Mouse (Mus musculus) neural tube, embryonic 13.5 days (tissue): ENCODE results near the gene Nmnat2. TPM values are rescaled to one million over a fixed set of nuclear protein-coding genes. Genes with fewer than 3 reads are reported as not detected.

ENCODE experiments used
- ATAC-seq: fragments of 200-750 bp; cut with Nextera tagmentation; 2 replicates; pipeline ENCODE4 v1.8.0; 2017; ENCODE audit warnings: low read depth, mild to moderate bottlenecking, moderate TSS enrichment, moderate library complexity
- H3K27ac ChIP-seq: fragments of 300-500 bp; sonication (generic); replicated peaks from 2 replicates; pipeline ENCODE4 v1.5.1; 2015; ENCODE audit warnings: moderate library complexity, mild to moderate bottlenecking, inconsistent platforms
- H3K27me3 ChIP-seq: fragments of 300-500 bp; sonication (generic); 2 replicates; pipeline ENCODE4 v1.6.1; 2015; ENCODE audit warnings: mild to moderate bottlenecking, inconsistent platforms
- H3K36me3 ChIP-seq: fragments of 300-500 bp; sonication (generic); 2 replicates; pipeline ENCODE4 v1.6.1; 2015; ENCODE audit warnings: mild to moderate bottlenecking, inconsistent platforms
- H3K4me1 ChIP-seq: fragments of 300-500 bp; sonication (generic); replicated peaks from 2 replicates; pipeline ENCODE4 v1.6.1; 2015; ENCODE audit warnings: inconsistent platforms
- H3K4me2 ChIP-seq: fragments of 300-500 bp; sonication (generic); 2 replicates; pipeline ENCODE4 v1.6.1; 2015; ENCODE audit warnings: inconsistent platforms, mild to moderate bottlenecking, moderate library complexity
- H3K4me3 ChIP-seq: fragments of 300-500 bp; sonication (generic); 2 replicates; pipeline ENCODE4 v1.5.1; 2015; ENCODE audit warnings: mild to moderate bottlenecking, inconsistent platforms
- H3K9ac ChIP-seq: fragments of 300-500 bp; sonication (generic); 2 replicates; pipeline ENCODE4 v1.6.1; 2015; ENCODE audit warnings: moderate library complexity, mild to moderate bottlenecking, inconsistent platforms
- H3K9me3 ChIP-seq: fragments of 300-500 bp; sonication (generic); 2 replicates; pipeline ENCODE4 v1.6.1; 2016; ENCODE audit warnings: inconsistent platforms
- WGBS: fragments of 180-500 bp; shearing (Covaris S2); methylation state at CpG from one replicate; pipeline ENCODE4 v1.1.7; 2015; 5-methylcytosine and 5-hydroxymethylcytosine counted together
- polyA plus RNA-seq: library from polyadenylated mRNA; unstranded; fragments of >200 nt; fragmentation: Nextera tagmentation; extraction: Ambion mirVana; gene quantifications from 2 replicates; pipeline ENCODE4 v1.2.1, GENCODE M21; 2015

Nmnat2 gene
- polyA plus RNA-seq, 1 experiment from 2014 or later, result 76.4 TPM

GRCm38 (mm10) chr1:153091438-153092236 lies 136.8 kb downstream of the Nmnat2 start:
- H3K27me3 ChIP-seq, result no peaks in the 10 kb centered on the region; the same call in 1 of the 2 replicates
- H3K4me3 ChIP-seq, result no peak overlapping the region
- ATAC-seq, result peak; percentile 52
- H3K27ac ChIP-seq, result peak overlapping the region; percentile 29; the same call in 1 of the 2 replicates
- no peaks in the 10 kb centered on the region for H3K9me3 ChIP-seq
- no peak overlapping the region for H3K9ac ChIP-seq
- peaks cover 34% of the 10 kb centered on the region for H3K36me3 ChIP-seq
- H3K4me1 ChIP-seq, result peaks cover 20% of the 10 kb centered on the region
- 39% methylated on average over 9 of the region's 9 CpGs for WGBS
- H3K4me2 ChIP-seq, result no peak overlapping the region

- peak; percentile 57 for ATAC-seq
- 53% methylated on average over 5 of the region's 5 CpGs for WGBS
- H3K27ac ChIP-seq, result 0 out of 2 replicates have a peak overlapping the region, but pooled peaks have one; percentile 29
Observed at GRCm38 (mm10) chr1:153092237-153092975, 137.6 kb downstream of the Nmnat2 start.

GRCm38 (mm10) chr1:153093172-153093571 lies 138.4 kb downstream of the Nmnat2 start:
- Histone ChIP-seq H3K9ac (no peak overlapping the region), H3K36me3 (peaks cover 31% of the 10 kb centered on the region), H3K9me3 (no peaks in the 10 kb centered on the region), H3K4me1 (peaks cover 20% of the 10 kb centered on the region), H3K4me3 (no peak overlapping the region), H3K4me2 (no peak overlapping the region), H3K27ac (no peak overlapping the region), H3K27me3 (no peaks in the 10 kb centered on the region; the same call in 1 of the 2 replicates)
- no peak for ATAC-seq
- WGBS, result 64% methylated on average over 5 of the region's 5 CpGs

More at GRCm38 (mm10) chr1:153092237-153092975, 137.6 kb downstream of the Nmnat2 start:
- Histone ChIP-seq H3K27me3 (no peaks in the 10 kb centered on the region; the same call in 1 of the 2 replicates), H3K36me3 (peaks cover 33% of the 10 kb centered on the region), H3K4me1 (peaks cover 20% of the 10 kb centered on the region), H3K4me2 (no peak overlapping the region), H3K4me3 (no peak overlapping the region), H3K9me3 (no peaks in the 10 kb centered on the region), H3K9ac (no peak overlapping the region)

- Histone ChIP-seq H3K27ac (no peak overlapping the region), H3K36me3 (peaks cover 33% of the 10 kb centered on the region), H3K27me3 (no peaks in the 10 kb centered on the region; the same call in 1 of the 2 replicates), H3K4me2 (no peak overlapping the region), H3K4me3 (no peak overlapping the region), H3K9ac (no peak overlapping the region), H3K9me3 (no peaks in the 10 kb centered on the region), H3K4me1 (peaks cover 20% of the 10 kb centered on the region)
- 73% methylated on average over 4 of the region's 4 CpGs for WGBS
- ATAC-seq, result no peak
Observed at GRCm38 (mm10) chr1:153093581-153093980, 138.8 kb downstream of the Nmnat2 start.

GRCm38 (mm10) chr1:153094226-153095076 lies 139.7 kb downstream of the Nmnat2 start:
- Histone ChIP-seq H3K9me3 (no peaks in the 10 kb centered on the region), H3K27ac (no peak overlapping the region), H3K4me1 (peaks cover 20% of the 10 kb centered on the region), H3K27me3 (no peaks in the 10 kb centered on the region; the same call in 1 of the 2 replicates), H3K4me2 (no peak overlapping the region), H3K4me3 (no peak overlapping the region), H3K9ac (no peak overlapping the region), H3K36me3 (peaks cover 29% of the 10 kb centered on the region; the same call in 1 of the 2 replicates)
- ATAC-seq, result no peak
- 36% methylated on average over 12 of the region's 12 CpGs for WGBS

- Histone ChIP-seq H3K9ac (no peak overlapping the region), H3K4me3 (no peak overlapping the region), H3K4me1 (peaks cover 20% of the 10 kb centered on the region), H3K4me2 (no peak overlapping the region), H3K9me3 (no peaks in the 10 kb centered on the region), H3K27ac (no peak overlapping the region), H3K27me3 (no peaks in the 10 kb centered on the region; the same call in 1 of the 2 replicates), H3K36me3 (peaks cover 21% of the 10 kb centered on the region; the same call in 1 of the 2 replicates)
- ATAC-seq, result no peak
- 56% methylated on average over 6 of the region's 6 CpGs for WGBS
Observed at GRCm38 (mm10) chr1:153095328-153095727, 140.5 kb downstream of the Nmnat2 start.

GRCm38 (mm10) chr1:153095826-153096727 lies 141.3 kb downstream of the Nmnat2 start:
- Histone ChIP-seq H3K36me3 (peaks cover 15% of the 10 kb centered on the region; the same call in 1 of the 2 replicates), H3K4me2 (no peak overlapping the region), H3K9me3 (no peaks in the 10 kb centered on the region), H3K4me3 (no peak overlapping the region), H3K27me3 (no peaks in the 10 kb centered on the region; the same call in 1 of the 2 replicates), H3K27ac (no peak overlapping the region), H3K9ac (no peak overlapping the region), H3K4me1 (peaks cover 20% of the 10 kb centered on the region)
- WGBS, result 24% methylated on average over 16 of the region's 16 CpGs
- ATAC-seq, result no peak

GRCm38 (mm10) chr1:153097017-153097675 lies 142.4 kb downstream of the Nmnat2 start:
- 90% methylated on average over 6 of the region's 6 CpGs for WGBS
- H3K9ac ChIP-seq, result no peak overlapping the region
- peaks cover 20% of the 10 kb centered on the region for H3K4me1 ChIP-seq
- no peak overlapping the region for H3K4me2 ChIP-seq
- H3K4me3 ChIP-seq, result no peak overlapping the region
- H3K9me3 ChIP-seq, result no peaks in the 10 kb centered on the region
- H3K36me3 ChIP-seq, result peaks cover 15% of the 10 kb centered on the region; the same call in 1 of the 2 replicates
- no peak overlapping the region for H3K27ac ChIP-seq
- ATAC-seq, result no peak
- no peaks in the 10 kb centered on the region; the same call in 1 of the 2 replicates for H3K27me3 ChIP-seq

- no peak overlapping the region for H3K9ac ChIP-seq
- no peak overlapping the region for H3K4me2 ChIP-seq
- peaks cover 15% of the 10 kb centered on the region; the same call in 1 of the 2 replicates for H3K36me3 ChIP-seq
- H3K4me3 ChIP-seq, result no peak overlapping the region
- ATAC-seq, result no peak
- no peaks in the 10 kb centered on the region for H3K27me3 ChIP-seq
- no peaks in the 10 kb centered on the region for H3K9me3 ChIP-seq
- H3K4me1 ChIP-seq, result peaks cover 13% of the 10 kb centered on the region
- 0 out of 2 replicates have a peak overlapping the region, but pooled peaks have one; percentile 13 for H3K27ac ChIP-seq
- WGBS, result 30% methylated on average over 11 of the region's 11 CpGs
Observed at GRCm38 (mm10) chr1:153098586-153098985, 143.8 kb downstream of the Nmnat2 start.

GRCm38 (mm10) chr1:153100912-153101311 lies 146.1 kb downstream of the Nmnat2 start:
- WGBS, result 60% methylated on average over 9 of the region's 9 CpGs
- no peak for ATAC-seq
- H3K27me3 ChIP-seq, result no peaks in the 10 kb centered on the region
- H3K9me3 ChIP-seq, result no peaks in the 10 kb centered on the region
- H3K4me3 ChIP-seq, result no peak overlapping the region
- H3K9ac ChIP-seq, result no peak overlapping the region
- no peak overlapping the region for H3K27ac ChIP-seq
- H3K4me1 ChIP-seq, result peaks cover 4% of the 10 kb centered on the region
- H3K36me3 ChIP-seq, result peaks cover 20% of the 10 kb centered on the region; the same call in 1 of the 2 replicates
- H3K4me2 ChIP-seq, result no peak overlapping the region
